Mouse (Mus musculus) left cerebral cortex, adult 8-10 months (tissue): ENCODE results near the gene Defb30. TPM values are rescaled to one million over a fixed set of nuclear protein-coding genes. Genes with fewer than 3 reads are reported as not detected.

Experiments used
- total RNA-seq, 4 experiments: library from RNA; stranded (reverse); gene quantifications; 2 replicates each; pipeline ENCODE4 v1.2.4; 2022

Defb30 gene
- total RNA-seq, 4 experiments from 2014 or later = not detected

Other genes with a start within 250 kb of the Defb30 start
- gene Wdfy2, start 212.3 kb downstream of the Defb30 start, total RNA-seq = 10 to 100 TPM; 11.9 to 13.6 (median 13.3) TPM
- not detected for gene Defb48, start 65.5 kb downstream of the Defb30 start, total RNA-seq
- gene Defb47, start 51.9 kb downstream of the Defb30 start, total RNA-seq = not detected
- gene Defb43, start 38.2 kb downstream of the Defb30 start, total RNA-seq = not detected
- gene Defb42, start 3.0 kb downstream of the Defb30 start, total RNA-seq = under 1 TPM; 0.19 to 0.65 (median 0.37) TPM